Mouse (Mus musculus) embryonic facial prominence, embryonic 14.5 days (tissue): ENCODE data around the gene Spata31d1d. TPM values are rescaled to one million over a fixed set of nuclear protein-coding genes. Genes with fewer than 3 reads are reported as not detected.

Source experiments
- ATAC-seq: fragments of 200-750 bp; cut with Nextera tagmentation; 2 replicates; pipeline ENCODE4 v1.8.0; 2017; ENCODE audit warnings: low read depth, moderate number of reproducible peaks, moderate TSS enrichment
- DNase-seq: peaks from one replicate; pipeline ENCODE4 v3.0.0-alpha.2; 2015; ENCODE audit warnings: low spot score
- H3K27ac ChIP-seq: fragments of 300-500 bp; sonication (generic); replicated peaks from 2 replicates; pipeline ENCODE4 v1.5.1; 2014; ENCODE audit warnings: low read depth, mild to moderate bottlenecking, low read length, moderate library complexity
- H3K27me3 ChIP-seq: fragments of 300-500 bp; sonication (generic); replicated peaks from 2 replicates; pipeline ENCODE4 v1.6.1; 2014; ENCODE audit warnings: low read length; ENCODE audit not compliant: control insufficient read depth, insufficient read depth
- H3K36me3 ChIP-seq: fragments of 300-500 bp; sonication (generic); 2 replicates; pipeline ENCODE4 v1.6.1; 2014; ENCODE audit warnings: low read length, mixed read lengths; ENCODE audit not compliant: control insufficient read depth, insufficient read depth
- H3K4me1 ChIP-seq: fragments of 300-500 bp; sonication (generic); 2 replicates; pipeline ENCODE4 v1.6.1; 2014; ENCODE audit warnings: antibody characterized with exemption, low read length; ENCODE audit not compliant: control insufficient read depth, insufficient read depth
- H3K4me2 ChIP-seq: fragments of 300-500 bp; sonication (generic); 2 replicates; pipeline ENCODE4 v1.6.1; 2014; ENCODE audit warnings: low read depth, mild to moderate bottlenecking, low read length, moderate library complexity, mixed read lengths
- H3K4me3 ChIP-seq: fragments of 300-500 bp; sonication (generic); 2 replicates; pipeline ENCODE4 v1.5.1; 2014; ENCODE audit warnings: low read depth, mild to moderate bottlenecking, low read length
- H3K9ac ChIP-seq: fragments of 300-500 bp; sonication (generic); 2 replicates; pipeline ENCODE4 v1.6.1; 2014; ENCODE audit warnings: low read depth, mild to moderate bottlenecking, low read length, moderate library complexity, mixed read lengths
- H3K9me3 ChIP-seq: fragments of 300-500 bp; sonication (generic); 2 replicates; pipeline ENCODE4 v1.6.1; 2016; ENCODE audit warnings: low read length; ENCODE audit not compliant: control insufficient read depth
- WGBS: fragments of 180-500 bp; shearing (Covaris S2); extraction: QIAGEN DNeasy Blood & Tissue Kit; methylation state at CpG from one replicate; pipeline ENCODE4 v1.1.7; 2014; 5-methylcytosine and 5-hydroxymethylcytosine counted together
- polyA plus RNA-seq: library from polyadenylated mRNA; unstranded; fragments of >200 nt; fragmentation: Nextera tagmentation; extraction: Ambion mirVana; gene quantifications from 2 replicates; pipeline ENCODE4 v1.2.1, GENCODE M21; 2014

The Spata31d1d gene
- polyA plus RNA-seq, 1 experiment from 2014 or later: not detected

- Histone ChIP-seq H3K4me2 (peak overlapping the region; percentile 69), H3K9me3 (no peaks in the 10 kb centered on the region), H3K27ac (no peak overlapping the region; the same call in 1 of the 2 replicates), H3K9ac (peak overlapping the region; percentile 90), H3K4me1 (peaks cover 17% of the 10 kb centered on the region), H3K27me3 (no peaks in the 10 kb centered on the region), H3K36me3 (peaks cover 24% of the 10 kb centered on the region), H3K4me3 (peak overlapping the region; percentile 89)
- DNase-seq: no peak
- no peak for ATAC-seq
- WGBS: 40% methylated on average over 13 of the region's 13 CpGs
These were observed 37.0 kb upstream of the Spata31d1d start for GRCm38 (mm10) chr13:59768531-59768930.

- H3K4me3 ChIP-seq: no peak overlapping the region
- H3K27ac ChIP-seq: no peak overlapping the region
- no peaks in the 10 kb centered on the region for H3K9me3 ChIP-seq
- H3K4me2 ChIP-seq: peak overlapping the region; percentile 69
- H3K36me3 ChIP-seq: peaks cover 12% of the 10 kb centered on the region
- peaks cover 17% of the 10 kb centered on the region for H3K4me1 ChIP-seq
- 72% methylated on average over 11 of the region's 11 CpGs for WGBS
- ATAC-seq (no peak), DNase-seq (no peak)
- no peaks in the 10 kb centered on the region for H3K27me3 ChIP-seq
- H3K9ac ChIP-seq: peak overlapping the region; percentile 21; the same call in 1 of the 2 replicates
These were observed 35.4 kb upstream of the Spata31d1d start for GRCm38 (mm10) chr13:59766786-59767515.

GRCm38 (mm10) chr13:59762791-59763190 lies 31.2 kb upstream of the Spata31d1d start:
- no peak overlapping the region for H3K9ac ChIP-seq
- no peak overlapping the region for H3K4me2 ChIP-seq
- peaks cover 7% of the 10 kb centered on the region; the same call in 1 of the 2 replicates for H3K4me1 ChIP-seq
- H3K4me3 ChIP-seq: no peak overlapping the region
- DNase-seq (no peak), ATAC-seq (no peak)
- H3K27ac ChIP-seq: no peak overlapping the region
- WGBS: 90% methylated on average over 7 of the region's 7 CpGs
- H3K27me3 ChIP-seq: no peaks in the 10 kb centered on the region
- H3K9me3 ChIP-seq: no peaks in the 10 kb centered on the region
- H3K36me3 ChIP-seq: peaks cover 47% of the 10 kb centered on the region

- ATAC-seq (no peak), DNase-seq (no peak)
- WGBS: 96% methylated on average over 7 of the region's 7 CpGs
- Histone ChIP-seq H3K4me1 (no peaks in the 10 kb centered on the region), H3K27me3 (no peaks in the 10 kb centered on the region), H3K4me2 (no peak overlapping the region), H3K4me3 (no peak overlapping the region), H3K9me3 (no peaks in the 10 kb centered on the region), H3K36me3 (peaks cover 66% of the 10 kb centered on the region), H3K9ac (no peak overlapping the region), H3K27ac (0 out of 2 replicates have a peak overlapping the region, but pooled peaks have one; percentile 3)
These were observed 25.4 kb upstream of the Spata31d1d start for GRCm38 (mm10) chr13:59756906-59757305.

- H3K27me3 ChIP-seq: no peaks in the 10 kb centered on the region
- no peak overlapping the region for H3K27ac ChIP-seq
- peaks cover 14% of the 10 kb centered on the region for H3K36me3 ChIP-seq
- 51% methylated on average over 12 of the region's 12 CpGs for WGBS
- no peak overlapping the region for H3K4me2 ChIP-seq
- DNase-seq (no peak), ATAC-seq (no peak)
- H3K4me1 ChIP-seq: peaks cover 8% of the 10 kb centered on the region; the same call in 1 of the 2 replicates
- H3K9me3 ChIP-seq: no peaks in the 10 kb centered on the region
- H3K4me3 ChIP-seq: no peak overlapping the region
- H3K9ac ChIP-seq: no peak overlapping the region
These were observed 18.8 kb upstream of the Spata31d1d start for GRCm38 (mm10) chr13:59750310-59750709.

- 77% methylated on average over 9 of the region's 9 CpGs for WGBS
- Histone ChIP-seq H3K4me3 (no peak within 1 kb of the TSS), H3K36me3 (no peaks in the 10 kb centered on the region), H3K9me3 (no peaks in the 10 kb centered on the region), H3K27ac (no peak within 1 kb of the TSS), H3K4me1 (peaks cover 8% of the 10 kb centered on the region; the same call in 1 of the 2 replicates), H3K9ac (no peak within 1 kb of the TSS), H3K4me2 (no peak within 1 kb of the TSS), H3K27me3 (no peaks in the 10 kb centered on the region)
- DNase-seq: no peak
- no peak for ATAC-seq
These were observed 15.2 kb upstream of the Spata31d1d start, which contains the start of gene 1700014D04Rik for GRCm38 (mm10) chr13:59746711-59747110. Gene 1700014D04Rik (minus strand): TSS chr13:59746752.

- no peak for ATAC-seq
These were observed 14.6 kb upstream of the Spata31d1d start for GRCm38 (mm10) chr13:59746164-59746563.

GRCm38 (mm10) chr13:59745462-59745861 lies 13.9 kb upstream of the Spata31d1d start:
- DNase-seq (no peak), ATAC-seq (no peak)
- H3K9ac ChIP-seq: no peak overlapping the region
- WGBS: 76% methylated on average over 6 of the region's 6 CpGs
- H3K4me2 ChIP-seq: no peak overlapping the region
- H3K4me1 ChIP-seq: peaks cover 3% of the 10 kb centered on the region; the same call in 1 of the 2 replicates
- H3K9me3 ChIP-seq: no peaks in the 10 kb centered on the region
- H3K36me3 ChIP-seq: no peaks in the 10 kb centered on the region
- H3K27me3 ChIP-seq: no peaks in the 10 kb centered on the region
- H3K27ac ChIP-seq: no peak overlapping the region
- H3K4me3 ChIP-seq: no peak overlapping the region

More at GRCm38 (mm10) chr13:59746164-59746563, 14.6 kb upstream of the Spata31d1d start:
- H3K9me3 ChIP-seq: no peaks in the 10 kb centered on the region
- H3K4me3 ChIP-seq: no peak overlapping the region
- no peak overlapping the region for H3K9ac ChIP-seq
- no peaks in the 10 kb centered on the region for H3K36me3 ChIP-seq
- no peak for DNase-seq
- peaks cover 8% of the 10 kb centered on the region; the same call in 1 of the 2 replicates for H3K4me1 ChIP-seq
- H3K27ac ChIP-seq: no peak overlapping the region
- no peaks in the 10 kb centered on the region for H3K27me3 ChIP-seq
- WGBS: 72% methylated on average over 5 of the region's 6 CpGs
- no peak overlapping the region for H3K4me2 ChIP-seq

GRCm38 (mm10) chr13:59741697-59742096 lies 10.1 kb upstream of the Spata31d1d start:
- no peaks in the 10 kb centered on the region for H3K4me1 ChIP-seq
- no peaks in the 10 kb centered on the region for H3K36me3 ChIP-seq
- H3K9me3 ChIP-seq: no peaks in the 10 kb centered on the region
- H3K4me2 ChIP-seq: no peak overlapping the region
- H3K27ac ChIP-seq: no peak overlapping the region
- 77% methylated on average over 10 of the region's 10 CpGs for WGBS
- ATAC-seq: no peak
- H3K4me3 ChIP-seq: no peak overlapping the region
- DNase-seq: no peak
- no peaks in the 10 kb centered on the region for H3K27me3 ChIP-seq
- no peak overlapping the region for H3K9ac ChIP-seq
